Mouse (Mus musculus): ENCODE measurements at regions not wholly inside any gene's neighbourhood (a gene's known extent, or its start where the extent isn't known, plus 50 kb on each side); places are given as distances from the start of the nearest gene placed in this dataset.

GRCm38 (mm10) chr16:50759979-50760378 is 169.0 kb upstream of the Ccdc54 start:
- no peaks in the 10 kb centered on the region for H3K4me1 ChIP-seq (ENCODE audit: insufficient read depth)
- no peaks in the 10 kb centered on the region for H3K36me3 ChIP-seq (ENCODE audit: insufficient read depth)
- H3K27ac ChIP-seq (ENCODE audit: low read depth, low read length): no peak overlapping the region
- ATAC-seq (no peak), DNase-seq (no peak)
- 83% methylated on average over 5 of the region's 5 CpGs for WGBS
- no peak overlapping the region for H3K4me2 ChIP-seq (ENCODE audit: low read depth)
- no peaks in the 10 kb centered on the region for H3K9me3 ChIP-seq (ENCODE audit: low read length)
- no peak overlapping the region for H3K4me3 ChIP-seq (ENCODE audit: low read depth, low read length)
- no peaks in the 10 kb centered on the region for H3K27me3 ChIP-seq (ENCODE audit: insufficient read depth, low read length)
- TF ChIP-seq CTCF (IDR thresholded peaks at IDR 0.05; ENCODE audit: low read depth): no peak
- H3K9ac ChIP-seq: no peak overlapping the region

GRCm38 (mm10) chr16:50756696-50757095 is 165.7 kb upstream of the Ccdc54 start:
- Histone ChIP-seq H3K27ac (ENCODE audit: low read depth, low read length) (no peak overlapping the region), H3K9ac (no peak overlapping the region), H3K4me3 (ENCODE audit: low read depth, low read length) (no peak overlapping the region), H3K4me1 (ENCODE audit: insufficient read depth) (no peaks in the 10 kb centered on the region), H3K27me3 (ENCODE audit: insufficient read depth, low read length) (no peaks in the 10 kb centered on the region), H3K36me3 (ENCODE audit: insufficient read depth) (no peaks in the 10 kb centered on the region), H3K9me3 (ENCODE audit: low read length) (no peaks in the 10 kb centered on the region), H3K4me2 (ENCODE audit: low read depth) (no peak overlapping the region)
- peak; percentile 52 for TF ChIP-seq CTCF (IDR thresholded peaks at IDR 0.05; ENCODE audit: low read depth)
- no peak for ATAC-seq
- DNase-seq: no peak
- 48% methylated on average over 4 of the region's 4 CpGs for WGBS

- ATAC-seq: no peak
- Histone ChIP-seq H3K9ac (no peak overlapping the region), H3K4me3 (ENCODE audit: low read depth, low read length) (no peak overlapping the region), H3K4me1 (ENCODE audit: insufficient read depth) (no peaks in the 10 kb centered on the region), H3K36me3 (ENCODE audit: insufficient read depth) (no peaks in the 10 kb centered on the region), H3K27ac (ENCODE audit: low read depth, low read length) (no peak overlapping the region), H3K4me2 (ENCODE audit: low read depth) (no peak overlapping the region), H3K27me3 (ENCODE audit: insufficient read depth, low read length) (no peaks in the 10 kb centered on the region), H3K9me3 (ENCODE audit: low read length) (no peaks in the 10 kb centered on the region)
- no peak for DNase-seq
- WGBS: 14% methylated on average over 3 of the region's 3 CpGs
- no peak for TF ChIP-seq CTCF (IDR thresholded peaks at IDR 0.05; ENCODE audit: low read depth)
Measured at GRCm38 (mm10) chr16:50753612-50754389, 162.8 kb upstream of the Ccdc54 start.

GRCm38 (mm10) chr16:50753046-50753445 is 162.1 kb upstream of the Ccdc54 start:
- H3K27me3 ChIP-seq (ENCODE audit: insufficient read depth, low read length): no peaks in the 10 kb centered on the region
- H3K9ac ChIP-seq: no peak overlapping the region
- H3K4me1 ChIP-seq (ENCODE audit: insufficient read depth): no peaks in the 10 kb centered on the region
- WGBS: 83% methylated on average over 11 of the region's 11 CpGs
- H3K9me3 ChIP-seq (ENCODE audit: low read length): no peaks in the 10 kb centered on the region
- no peak overlapping the region for H3K4me3 ChIP-seq (ENCODE audit: low read depth, low read length)
- H3K4me2 ChIP-seq (ENCODE audit: low read depth): no peak overlapping the region
- DNase-seq: no peak
- H3K27ac ChIP-seq (ENCODE audit: low read depth, low read length): no peak overlapping the region
- no peak for ATAC-seq
- H3K36me3 ChIP-seq (ENCODE audit: insufficient read depth): no peaks in the 10 kb centered on the region
- no peak for TF ChIP-seq CTCF (IDR thresholded peaks at IDR 0.05; ENCODE audit: low read depth)

GRCm38 (mm10) chr16:50752277-50752600 is 161.3 kb upstream of the Ccdc54 start:
- no peak for TF ChIP-seq CTCF (IDR thresholded peaks at IDR 0.05; ENCODE audit: low read depth)
- DNase-seq (no peak), ATAC-seq (no peak)
- Histone ChIP-seq H3K4me2 (ENCODE audit: low read depth) (no peak overlapping the region), H3K9me3 (ENCODE audit: low read length) (no peaks in the 10 kb centered on the region), H3K4me1 (ENCODE audit: insufficient read depth) (no peaks in the 10 kb centered on the region), H3K9ac (no peak overlapping the region), H3K36me3 (ENCODE audit: insufficient read depth) (no peaks in the 10 kb centered on the region), H3K27ac (ENCODE audit: low read depth, low read length) (no peak overlapping the region), H3K27me3 (ENCODE audit: insufficient read depth, low read length) (no peaks in the 10 kb centered on the region), H3K4me3 (ENCODE audit: low read depth, low read length) (no peak overlapping the region)
- 66% methylated on average over 10 of the region's 10 CpGs for WGBS

- DNase-seq (no peak), ATAC-seq (no peak)
- Histone ChIP-seq H3K4me2 (ENCODE audit: low read depth) (no peak overlapping the region), H3K9me3 (ENCODE audit: low read length) (no peaks in the 10 kb centered on the region), H3K4me1 (ENCODE audit: insufficient read depth) (no peaks in the 10 kb centered on the region), H3K9ac (no peak overlapping the region), H3K27ac (ENCODE audit: low read depth, low read length) (no peak overlapping the region), H3K36me3 (ENCODE audit: insufficient read depth) (no peaks in the 10 kb centered on the region), H3K27me3 (ENCODE audit: insufficient read depth, low read length) (no peaks in the 10 kb centered on the region), H3K4me3 (ENCODE audit: low read depth, low read length) (no peak overlapping the region)
- 80% methylated on average over 9 of the region's 9 CpGs for WGBS
- TF ChIP-seq CTCF (IDR thresholded peaks at IDR 0.05; ENCODE audit: low read depth): no peak
Measured at GRCm38 (mm10) chr16:50751495-50752276, 160.7 kb upstream of the Ccdc54 start.

- Histone ChIP-seq H3K4me2 (ENCODE audit: low read depth) (no peak overlapping the region), H3K36me3 (ENCODE audit: insufficient read depth) (no peaks in the 10 kb centered on the region), H3K27ac (ENCODE audit: low read depth, low read length) (no peak overlapping the region), H3K9ac (no peak overlapping the region), H3K4me1 (ENCODE audit: insufficient read depth) (no peaks in the 10 kb centered on the region), H3K27me3 (ENCODE audit: insufficient read depth, low read length) (no peaks in the 10 kb centered on the region), H3K9me3 (ENCODE audit: low read length) (no peaks in the 10 kb centered on the region), H3K4me3 (ENCODE audit: low read depth, low read length) (no peak overlapping the region)
- TF ChIP-seq CTCF (IDR thresholded peaks at IDR 0.05; ENCODE audit: low read depth): no peak
- 93% methylated on average over 5 of the region's 5 CpGs for WGBS
- DNase-seq: no peak
- no peak for ATAC-seq
Measured at GRCm38 (mm10) chr16:50747698-50748097, 156.7 kb upstream of the Ccdc54 start.
